Mouse (Mus musculus): ENCODE measurements around the gene Spon1. TPM values are rescaled to one million over a fixed set of nuclear protein-coding genes. Genes with fewer than 3 reads are reported as not detected.

The Spon1 gene
- total and polyA plus RNA-seq, 3 experiments, result not detected

DNA sequence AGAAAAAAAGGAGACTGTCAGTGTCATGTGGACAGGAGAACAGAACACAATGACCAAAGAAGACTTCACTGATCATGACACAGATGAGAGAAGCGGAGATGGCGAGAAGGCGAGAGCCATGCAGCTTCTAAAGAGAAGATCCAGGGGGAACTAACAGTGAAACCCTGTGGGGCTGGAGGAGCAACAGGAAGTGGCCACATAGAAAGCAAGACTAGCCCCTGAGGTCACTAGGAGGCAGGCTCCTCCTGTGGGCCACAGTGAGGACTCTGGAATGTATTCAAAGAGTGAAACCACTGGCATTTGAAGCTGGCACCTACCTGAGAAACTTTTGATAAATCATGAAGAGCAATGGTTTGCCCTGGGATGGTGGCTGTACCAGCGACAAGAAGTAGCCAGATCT lies 313.5 kb downstream of the Spon1 start:
- DNase-seq (ENCODE audit: extremely low read depth), result no peak
- dilution Hi-C loops (cut with MboI; ENCODE audit: extremely low pct_ligation_motif_present, extremely low pct_unique_long_range_greater_than_20kb, low sequenced_read_pairs) (no loop called here), in situ Hi-C loops (cut with MboI; ENCODE audit: low pct_ligation_motif_present, low pct_unique_long_range_greater_than_20kb, low sequenced_read_pairs) (no loop called here)
- Histone ChIP-seq H3K36me3 (replicated peaks in 1 of 2; ENCODE audit: control insufficient read depth in 1 of 2, insufficient read depth in 1 of 2, low read length in 1 of 2) (peaks cover 0 to 7% of the 10 kb centered on the region in 2 experiments), H3K9ac (ENCODE audit: insufficient read depth, low read depth) (no peak overlapping the region), H3K27me3 (replicated peaks) (no peaks in the 10 kb centered on the region), H3K4me3 (replicated peaks in 1 of 3; ENCODE audit: low read depth in 2 of 3, low read length in 2 of 3, poor library complexity in 1 of 3) (no peak overlapping the region), H3K9me3 (replicated peaks; ENCODE audit: low read length) (no peaks in the 10 kb centered on the region), H3K27ac (ENCODE audit: insufficient read depth, low read depth) (no peak overlapping the region), H3K79me2 (replicated peaks; ENCODE audit: control insufficient read depth, extremely low read depth, insufficient read depth, poor library complexity, severe bottlenecking) (no peaks in the 10 kb centered on the region), H3K4me2 (ENCODE audit: insufficient read depth, low read depth, poor library complexity, severe bottlenecking) (no peak overlapping the region), H3K4me1 (ENCODE audit: control insufficient read depth in 1 of 2, insufficient read depth in 2 of 2) (peaks cover 12 to 48% of the 10 kb centered on the region in 2 experiments; a peak in 3 of 4 replicates)
- TF ChIP-seq SIN3A (IDR thresholded peaks at IDR 0.05; ENCODE audit: low read length) (no peak), ZKSCAN1 (IDR thresholded peaks at IDR 0.05; ENCODE audit: borderline replicate concordance, low read depth, low read length) (no peak), POLR2A (IDR thresholded peaks at IDR 0.05; ENCODE audit: low read depth, low read length) (no peak), IRF4 (IDR thresholded peaks at IDR 0.05; ENCODE audit: low read depth, low read length) (no peak), NELFE (IDR thresholded peaks at IDR 0.05; ENCODE audit: low read depth, low read length) (no peak), BHLHE40 (IDR thresholded peaks at IDR 0.05; ENCODE audit: low read depth, low read length) (no peak)

DNA sequence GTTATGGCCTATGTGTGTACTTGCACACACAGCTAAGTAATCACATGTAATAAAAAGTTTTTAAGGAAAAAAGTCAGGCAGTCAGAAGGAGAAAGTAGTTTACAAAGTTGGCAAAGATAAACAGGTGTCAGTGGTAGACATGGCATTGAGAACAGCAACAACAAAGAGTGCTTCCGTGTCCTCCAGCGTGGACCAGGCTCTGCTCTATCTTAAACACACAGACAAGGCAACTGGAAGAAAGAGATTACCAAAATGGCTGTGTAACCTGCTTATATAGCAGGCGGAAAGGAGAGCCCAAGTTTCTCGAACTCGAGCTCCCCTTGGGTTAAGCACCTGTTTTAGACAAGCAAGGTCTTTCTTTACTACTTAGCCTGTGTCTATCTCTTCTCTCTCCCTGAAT lies 314.5 kb downstream of the Spon1 start:
- dilution Hi-C loops (cut with MboI; ENCODE audit: extremely low pct_ligation_motif_present, extremely low pct_unique_long_range_greater_than_20kb, low sequenced_read_pairs) (no loop called here), in situ Hi-C loops (cut with MboI; ENCODE audit: low pct_ligation_motif_present, low pct_unique_long_range_greater_than_20kb, low sequenced_read_pairs) (no loop called here)
- no peak for DNase-seq (ENCODE audit: extremely low read depth)
- Histone ChIP-seq H3K9ac (ENCODE audit: insufficient read depth, low read depth) (no peak overlapping the region), H3K4me2 (ENCODE audit: insufficient read depth, low read depth, poor library complexity, severe bottlenecking) (no peak overlapping the region), H3K9me3 (replicated peaks; ENCODE audit: low read length) (no peaks in the 10 kb centered on the region), H3K36me3 (replicated peaks in 1 of 2; ENCODE audit: control insufficient read depth in 1 of 2, insufficient read depth in 1 of 2, low read length in 1 of 2) (peaks cover 0 to 7% of the 10 kb centered on the region in 2 experiments), H3K79me2 (replicated peaks; ENCODE audit: control insufficient read depth, extremely low read depth, insufficient read depth, poor library complexity, severe bottlenecking) (no peaks in the 10 kb centered on the region), H3K4me3 (replicated peaks in 1 of 3; ENCODE audit: low read depth in 2 of 3, low read length in 2 of 3, poor library complexity in 1 of 3) (no peak overlapping the region), H3K27ac (ENCODE audit: insufficient read depth, low read depth) (no peak overlapping the region), H3K27me3 (replicated peaks) (no peaks in the 10 kb centered on the region), H3K4me1 (ENCODE audit: control insufficient read depth in 1 of 2, insufficient read depth in 2 of 2) (peaks cover 13 to 54% of the 10 kb centered on the region in 2 experiments; a peak in 3 of 4 replicates)
- no peak for TF ChIP-seq JUND (conservative IDR thresholded peaks at IDR 0.05; ENCODE audit: low read depth, low read length)
- TF ChIP-seq MYC (IDR thresholded peaks at IDR 0.05; ENCODE audit: low read depth, low read length), result no peak
- TF ChIP-seq CHD2 (IDR thresholded peaks at IDR 0.05; ENCODE audit: low read length), result no peak
- no peak for TF ChIP-seq SMC3 (IDR thresholded peaks at IDR 0.05; ENCODE audit: low read depth, low read length)
- TF ChIP-seq NRF1 (IDR thresholded peaks at IDR 0.05; ENCODE audit: low read depth, low read length), result no peak
- TF ChIP-seq NELFE (IDR thresholded peaks at IDR 0.05; ENCODE audit: low read depth, low read length), result no peak
- TF ChIP-seq SIN3A (IDR thresholded peaks at IDR 0.05; ENCODE audit: low read length), result no peak
- TF ChIP-seq HCFC1 (IDR thresholded peaks at IDR 0.05; ENCODE audit: low read depth, low read length), result no peak
- no peak for TF ChIP-seq ZKSCAN1 (IDR thresholded peaks at IDR 0.05; ENCODE audit: borderline replicate concordance, low read depth, low read length)
- no peak for TF ChIP-seq MAFK (IDR thresholded peaks at IDR 0.05; ENCODE audit: insufficient replicate concordance, low read length)
- no peak for TF ChIP-seq POLR2AphosphoS2 (IDR thresholded peaks at IDR 0.05; ENCODE audit: low read depth, low read length)
- no peak for TF ChIP-seq ETS1 (conservative IDR thresholded peaks at IDR 0.05; ENCODE audit: low read depth, low read length)
- no peak for TF ChIP-seq KAT2A (IDR thresholded peaks at IDR 0.05; ENCODE audit: insufficient replicate concordance, low read length)
- no peak for TF ChIP-seq CHD1 (IDR thresholded peaks at IDR 0.05; ENCODE audit: low read depth, low read length)
- TF ChIP-seq RCOR1 (conservative IDR thresholded peaks at IDR 0.05; ENCODE audit: low read depth, low read length), result no peak
- TF ChIP-seq MAX (IDR thresholded peaks at IDR 0.05; ENCODE audit: low read length), result no peak
